19 mouse cellular contexts compared by ENCODE assay signal in genomic region chr2:4549271-4549670, GRCm38 (mm10).
DNase-seq lines count a peak whose midpoint lies in the region; ATAC-seq and TF ChIP-seq lines count a peak whose summit lies in the region.
"Had no signal": no experiment of that assay in that cellular context is flagged by ENCODE, and none has a peak within 500 bp of the region (broad histone marks: within the 10 kb centered on the region; RNA-seq: fewer than 3 reads in every experiment).

No protein-coding gene starts in this region.

- WGBS in kidney, adult 2 months = 78% methylated on average over 14 of the region's 14 CpGs
- 86% methylated on average over 14 of the region's 14 CpGs for WGBS in kidney, embryonic 15.5 days

- peak; percentile 77 for TF ChIP-seq EP300 in ES-Bruce4 (IDR thresholded peaks at IDR 0.05; ENCODE audit: insufficient read depth, low read depth, low read length)

- no peaks in the 10 kb centered on the region for H3K27me3 ChIP-seq in kidney, adult 2 months (replicated peaks; ENCODE audit: control insufficient read depth, insufficient read depth, low read length)
- no peaks in the 10 kb centered on the region for H3K27me3 ChIP-seq in kidney, embryonic 15.5 days
- H3K27me3 ChIP-seq in ES-Bruce4 (ENCODE audit: control insufficient read depth, insufficient read depth, low read length, poor library complexity, severe bottlenecking) = no peaks in the 10 kb centered on the region
- H3K27me3 ChIP-seq: embryonic facial prominence, embryonic 15.5 days; neural tube, embryonic 15.5 days had no signal

- no peak overlapping the region for H3K9ac ChIP-seq in kidney, embryonic 15.5 days
- H3K9ac ChIP-seq in ES-Bruce4 (ENCODE audit: low read depth, poor library complexity, severe bottlenecking) = no peak overlapping the region
- H3K9ac ChIP-seq: embryonic facial prominence, embryonic 15.5 days; neural tube, embryonic 15.5 days had no signal

- DNase-seq in kidney, adult 2 months = peak; percentile 80
- DNase-seq in ZHBTc4 (ENCODE audit: low read depth, low spot score) = peak; percentile 86
- DNase-seq in kidney, postnatal 14 days = peak; percentile 67
- no peak for DNase-seq in left cerebral cortex, postnatal 36 days (ENCODE audit: low spot score in 2 of 2)
- DNase-seq: adrenal gland, postnatal 10 days; cerebellum, adult 18-20 months; gastrocnemius, postnatal 25 days; layer of hippocampus, postnatal 36 days; midbrain, embryonic 14.5 days; right cerebral cortex, postnatal 25 days had no signal

- H3K4me1 ChIP-seq in kidney, adult 2 months (ENCODE audit: control insufficient read depth, insufficient read depth, low read length) = no peaks in the 10 kb centered on the region
- H3K4me1 ChIP-seq in kidney, embryonic 15.5 days = peaks cover 49% of the 10 kb centered on the region
- peaks cover 2% of the 10 kb centered on the region for H3K4me1 ChIP-seq in ES-Bruce4 (ENCODE audit: control insufficient read depth, insufficient read depth, low read length)

- no peak overlapping the region for H3K4me2 ChIP-seq in kidney, embryonic 15.5 days
- H3K4me2 ChIP-seq: embryonic facial prominence, embryonic 15.5 days; liver, embryonic 11.5 days; neural tube, embryonic 15.5 days had no signal

- TF ChIP-seq POLR2A in kidney, adult 2 months (IDR thresholded peaks at IDR 0.05; ENCODE audit: low read depth, low read length) = no peak
- no peak for TF ChIP-seq POLR2A in ES-Bruce4 (IDR thresholded peaks at IDR 0.05; ENCODE audit: insufficient read depth, low read length)

- H3K27ac ChIP-seq in kidney, adult 2 months (ENCODE audit: insufficient read depth, low read depth, low read length) = peak overlapping the region; percentile 27
- H3K27ac ChIP-seq in kidney, embryonic 15.5 days = no peak overlapping the region
- no peak overlapping the region for H3K27ac ChIP-seq in ES-Bruce4 (ENCODE audit: insufficient read depth, low read length)
- H3K27ac ChIP-seq: embryonic facial prominence, embryonic 15.5 days; macrophage had no signal

- no peak for ATAC-seq in kidney, embryonic 15.5 days (replicated peaks; ENCODE audit: low FRiP score)
- ATAC-seq in megakaryocyte-erythroid progenitor cell, adult 5-6 weeks (replicated peaks; ENCODE audit: low FRiP score, low TSS enrichment, poor library complexity, severe bottlenecking) = no peak
- ATAC-seq: hindbrain, embryonic 16.5 days had no signal

- no peaks in the 10 kb centered on the region for H3K36me3 ChIP-seq in kidney, adult 2 months (ENCODE audit: control insufficient read depth, insufficient read depth, low read length)
- H3K36me3 ChIP-seq in kidney, embryonic 15.5 days = peaks cover 15% of the 10 kb centered on the region
- no peaks in the 10 kb centered on the region for H3K36me3 ChIP-seq in ES-Bruce4 (ENCODE audit: control insufficient read depth, insufficient read depth, low read length, poor library complexity, severe bottlenecking)

- no peak overlapping the region for H3K4me3 ChIP-seq in kidney, adult 2 months (ENCODE audit: insufficient read depth, low read depth, low read length)
- H3K4me3 ChIP-seq in kidney, embryonic 15.5 days (replicated peaks) = no peak overlapping the region
- no peak overlapping the region for H3K4me3 ChIP-seq in ES-Bruce4 (ENCODE audit: low read depth, low read length)
- H3K4me3 ChIP-seq: embryonic facial prominence, embryonic 15.5 days; myocyte; neural tube, embryonic 15.5 days had no signal

- no peaks in the 10 kb centered on the region for H3K9me3 ChIP-seq in kidney, embryonic 15.5 days (replicated peaks)
- H3K9me3 ChIP-seq in ES-Bruce4 (replicated peaks; ENCODE audit: control insufficient read depth, insufficient read depth, low read length, poor library complexity, severe bottlenecking) = peaks cover 8% of the 10 kb centered on the region; the same call in 1 of the 2 replicates
- H3K9me3 ChIP-seq: embryonic facial prominence, embryonic 15.5 days; neural tube, embryonic 15.5 days had no signal

- TF ChIP-seq CTCF in kidney, adult 2 months (conservative IDR thresholded peaks at IDR 0.05; ENCODE audit: insufficient read depth, insufficient read length, low read depth, low read length) = no peak
- TF ChIP-seq CTCF in ES-Bruce4 (IDR thresholded peaks at IDR 0.05; ENCODE audit: low read depth, low read length) = no peak

- intact Hi-C loops in left cerebral cortex, postnatal 36 days (cut with DNase I) = no loop called here

Comparison
In these comparisons a context has a peak if more than half of its experiments do, and no peak if none do; other contexts are left out.
1. DNase-seq: peak in kidney, adult 2 months (single experiment), ZHBTc4 (single experiment) and kidney, postnatal 14 days (single experiment); none in left cerebral cortex, postnatal 36 days (0 of 2).